Mouse (Mus musculus) MEL (cell line): ENCODE data around the gene Chst8. TPM values are rescaled to one million over a fixed set of nuclear protein-coding genes. Genes with fewer than 3 reads are reported as not detected.

Experiments used
- DNase-seq: peaks from one replicate; pipeline ENCODE4 v3.0.0; 2011; ENCODE audit warnings: low read depth, low spot score
- H3K27ac ChIP-seq: 2 replicates; pipeline ENCODE4 v1.5.1; 2012; ENCODE audit warnings: low read depth, mild to moderate bottlenecking, control low read depth, low read length, moderate library complexity; ENCODE audit not compliant: control insufficient read depth
- H3K27me3 ChIP-seq, 2 experiments: fragments of 150-350 bp in 1 of 2; sonication (generic) in 1 of 2; 2 replicates each; pipeline ENCODE4 v1.6.1; 2012; ENCODE audit warnings: low read length in 2 of 2, mild to moderate bottlenecking in 2 of 2, improper control_type of control experiment in 1 of 2, moderate library complexity in 1 of 2; ENCODE audit not compliant: insufficient read depth in 2 of 2, control insufficient read depth in 1 of 2
- H3K36me3 ChIP-seq, 2 experiments: 2 replicates each; pipeline ENCODE4 v1.6.1; 2012 to 2014; ENCODE audit warnings: low read length in 2 of 2, improper control_type of control experiment in 1 of 2, inconsistent platforms in 1 of 2, mild to moderate bottlenecking in 1 of 2; ENCODE audit not compliant: insufficient read depth in 2 of 2, control insufficient read depth in 1 of 2
- H3K4me1 ChIP-seq, 2 experiments: fragments of 150-350 bp in 1 of 2; sonication (generic) in 1 of 2; 2 replicates each; pipeline ENCODE4 v1.6.1; 2012; ENCODE audit warnings: low read length in 2 of 2, improper control_type of control experiment in 1 of 2, mild to moderate bottlenecking in 1 of 2; ENCODE audit not compliant: insufficient read depth in 2 of 2, control insufficient read depth in 1 of 2
- H3K4me3 ChIP-seq, 2 experiments: fragments of 150-350 bp in 1 of 2; sonication (generic) in 1 of 2; 2 replicates each; pipeline ENCODE4 v1.5.1; 2012; ENCODE audit warnings: low read depth in 2 of 2, low read length in 2 of 2, mild to moderate bottlenecking in 2 of 2, moderate library complexity in 2 of 2, control low read depth in 1 of 2, improper control_type of control experiment in 1 of 2; ENCODE audit not compliant: control insufficient read depth in 1 of 2, insufficient read depth in 1 of 2
- H3K79me2 ChIP-seq: 2 replicates; pipeline ENCODE4 v1.6.1; 2012; ENCODE audit warnings: mild to moderate bottlenecking, low read length, moderate library complexity; ENCODE audit not compliant: control insufficient read depth, poor library complexity, insufficient read depth
- H3K9ac ChIP-seq: 2 replicates; pipeline ENCODE4 v1.6.1; 2012; ENCODE audit warnings: low read depth, mild to moderate bottlenecking, control low read depth, low read length, moderate library complexity; ENCODE audit not compliant: control insufficient read depth, poor library complexity, severe bottlenecking
- H3K9me3 ChIP-seq: fragments of 150-350 bp; sonication (generic); replicated peaks from 2 replicates; pipeline ENCODE4 v1.6.1; 2012; ENCODE audit warnings: mild to moderate bottlenecking, low read length, improper control_type of control experiment, moderate library complexity; ENCODE audit not compliant: insufficient read depth
- BHLHE40 ChIP-seq: IDR thresholded peaks from 2 replicates; pipeline ENCODE4 v1.6.1; 2012; ENCODE audit warnings: low read depth, mild to moderate bottlenecking, inconsistent platforms, low read length, improper control_type of control experiment, borderline replicate concordance
- CTCF ChIP-seq, 3 experiments: IDR thresholded peaks in 2 of 3; conservative IDR thresholded peaks in 1 of 3; 2 replicates each; pipeline ENCODE4 v1.5.1; 2011 to 2012; ENCODE audit warnings: low read length in 3 of 3, low read depth in 2 of 3, mild to moderate bottlenecking in 2 of 3, improper control_type of control experiment in 1 of 3, inconsistent platforms in 1 of 3, mixed read lengths in 1 of 3, moderate library complexity in 1 of 3; ENCODE audit not compliant: control insufficient read depth in 1 of 3, insufficient read depth in 1 of 3, poor library complexity in 1 of 3, severe bottlenecking in 1 of 3
- ELF1 ChIP-seq: IDR thresholded peaks from 2 replicates; pipeline ENCODE4 v1.6.1; 2014; ENCODE audit warnings: low read depth, mild to moderate bottlenecking, inconsistent platforms, low read length, improper control_type of control experiment, moderate library complexity
- ETS1 ChIP-seq: IDR thresholded peaks from 2 replicates; pipeline ENCODE4 v1.6.1; 2012; ENCODE audit warnings: low read depth, mild to moderate bottlenecking, inconsistent platforms, low read length, improper control_type of control experiment, moderate library complexity
- HCFC1 ChIP-seq: IDR thresholded peaks from 2 replicates; pipeline ENCODE4 v1.6.1; 2012; ENCODE audit warnings: low read depth, mild to moderate bottlenecking, inconsistent platforms, low read length, improper control_type of control experiment, moderate library complexity
- MAFK ChIP-seq: IDR thresholded peaks from 2 replicates; pipeline ENCODE4 v1.6.1; 2011; ENCODE audit warnings: low read depth, mild to moderate bottlenecking, low read length, improper control_type of control experiment, borderline replicate concordance
- MAZ ChIP-seq: IDR thresholded peaks from 2 replicates; pipeline ENCODE4 v1.6.1; 2012; ENCODE audit warnings: low read depth, mild to moderate bottlenecking, inconsistent platforms, low read length, improper control_type of control experiment
- MXI1 ChIP-seq: IDR thresholded peaks from 2 replicates; pipeline ENCODE4 v1.6.1; 2011; ENCODE audit warnings: mild to moderate bottlenecking, low read depth, low read length, improper control_type of control experiment
- MYB ChIP-seq: IDR thresholded peaks from 2 replicates; pipeline ENCODE4 v1.6.1; 2011; ENCODE audit warnings: mild to moderate bottlenecking, low read depth, low read length, improper control_type of control experiment
- MYC ChIP-seq: IDR thresholded peaks from 2 replicates; pipeline ENCODE4 v1.6.1; 2011; ENCODE audit warnings: low read depth, mild to moderate bottlenecking, low read length, improper control_type of control experiment, moderate library complexity
- NRF1 ChIP-seq: IDR thresholded peaks from 2 replicates; pipeline ENCODE4 v1.6.1; 2014; ENCODE audit warnings: low read depth, mild to moderate bottlenecking, inconsistent platforms, low read length, improper control_type of control experiment, moderate library complexity; ENCODE audit not compliant: poor library complexity, insufficient read depth, severe bottlenecking
- POLR2AphosphoS5 ChIP-seq: IDR thresholded peaks from 2 replicates; pipeline ENCODE4 v1.6.1; 2012; ENCODE audit warnings: low read depth, borderline replicate concordance, mild to moderate bottlenecking, inconsistent platforms, low read length, moderate library complexity, mixed read lengths
- SIN3A ChIP-seq: IDR thresholded peaks from 2 replicates; pipeline ENCODE4 v1.6.1; 2012; ENCODE audit warnings: low read length, improper control_type of control experiment, inconsistent platforms
- SMC3 ChIP-seq: IDR thresholded peaks from 2 replicates; pipeline ENCODE4 v1.6.1; 2011; ENCODE audit warnings: low read depth, low read length, improper control_type of control experiment
- USF1 ChIP-seq: IDR thresholded peaks from 2 replicates; pipeline ENCODE4 v1.6.1; 2014; ENCODE audit warnings: low read depth, mild to moderate bottlenecking, inconsistent platforms, low read length, improper control_type of control experiment, moderate library complexity
- USF2 ChIP-seq, 2 experiments: IDR thresholded peaks; 2 replicates each; pipeline ENCODE4 v1.6.1; 2011 to 2012; ENCODE audit warnings: improper control_type of control experiment in 2 of 2, low read length in 2 of 2, borderline replicate concordance in 1 of 2, inconsistent platforms in 1 of 2, low read depth in 1 of 2, mild to moderate bottlenecking in 1 of 2; ENCODE audit not compliant: insufficient read depth in 1 of 2
- ZKSCAN1 ChIP-seq: IDR thresholded peaks from 2 replicates; pipeline ENCODE4 v1.6.1; 2012; ENCODE audit warnings: low read depth, mild to moderate bottlenecking, inconsistent platforms, low read length, improper control_type of control experiment, moderate library complexity
- polyA plus RNA-seq, 2 experiments: library from polyadenylated mRNA; stranded (reverse) in 1 of 2; unstranded in 1 of 2; fragments of >175 nt in 1 of 2; fragments of >200 nt in 1 of 2; gene quantifications; 2 replicates each; pipeline versions ENCODE4 v1.2.1 to v1.2.4; 2012; ENCODE audit warnings: low replicate concordance in 2 of 2, low read depth in 1 of 2; ENCODE audit not compliant: insufficient read length in 2 of 2, insufficient read depth in 1 of 2, missing spikeins in 1 of 2
- total RNA-seq: library from RNA; depleted of rRNA; stranded (reverse); fragments of 300-350 nt; gene quantifications from 2 replicates; pipeline ENCODE4 v1.2.3, GENCODE M21; 2012

Gene Chst8
- total and polyA plus RNA-seq, 3 experiments = not detected

- no peak for TF ChIP-seq MAFK
- TF ChIP-seq CTCF (IDR thresholded peaks at IDR 0.05 in 2 of 3, conservative IDR thresholded peaks at IDR 0.05 in 1 of 3; ENCODE audit: control insufficient read depth in 1 of 3, insufficient read depth in 1 of 3, low read depth in 2 of 3, low read length in 3 of 3, poor library complexity in 1 of 3, severe bottlenecking in 1 of 3) = peak in 1 of 3 experiments; percentile 17; a peak in 1 of 6 replicates
- no peak for DNase-seq
- no peaks in the 10 kb centered on the region for H3K36me3 ChIP-seq
- no peaks in the 10 kb centered on the region for H3K9me3 ChIP-seq
- no peaks in the 10 kb centered on the region for H3K4me1 ChIP-seq
- no peak overlapping the region for H3K9ac ChIP-seq
- H3K27me3 ChIP-seq = no peaks in the 10 kb centered on the region
- H3K27ac ChIP-seq = no peak overlapping the region
- H3K79me2 ChIP-seq = no peaks in the 10 kb centered on the region
- no peak overlapping the region for H3K4me3 ChIP-seq
Measured at GRCm38 (mm10) chr7:34790459-34790858, 22.1 kb downstream of the Chst8 start.

- no peaks in the 10 kb centered on the region for H3K79me2 ChIP-seq
- TF ChIP-seq SIN3A (no peak), BHLHE40 (no peak), USF1 (no peak), MAZ (no peak), USF2 (IDR thresholded peaks at IDR 0.05; ENCODE audit: borderline replicate concordance in 1 of 2, insufficient read depth in 1 of 2, low read depth in 1 of 2, low read length in 2 of 2) (no peak), MYB (no peak), ETS1 (no peak), MXI1 (no peak), NRF1 (no peak), MAFK (no peak), HCFC1 (no peak), SMC3 (no peak), ZKSCAN1 (no peak), MYC (no peak), POLR2AphosphoS5 (no peak), ELF1 (no peak)
- TF ChIP-seq, all 39 proteins: peak for 0
- Histone ChIP-seq H3K4me3 (no peak overlapping the region), H3K27ac (no peak overlapping the region), H3K27me3 (no peaks in the 10 kb centered on the region), H3K9ac (no peak overlapping the region), H3K4me1 (no peaks in the 10 kb centered on the region), H3K36me3 (no peaks in the 10 kb centered on the region), H3K9me3 (no peaks in the 10 kb centered on the region)
- no peak for DNase-seq
Measured at GRCm38 (mm10) chr7:34787171-34787570, 25.3 kb downstream of the Chst8 start.
